Mouse (Mus musculus) myocyte (in vitro differentiated cells): ENCODE results near the gene Xylt1. TPM values are rescaled to one million over a fixed set of nuclear protein-coding genes. Genes with fewer than 3 reads are reported as not detected.

ENCODE experiments used
- H3K27me3 ChIP-seq: one replicate; pipeline ENCODE4 v1.6.1; 2011; ENCODE audit not compliant: control insufficient read depth, insufficient read depth, insufficient read length
- H3K36me3 ChIP-seq: one replicate; pipeline ENCODE4 v1.6.1; 2011; ENCODE audit not compliant: control insufficient read depth, insufficient read depth
- H3K4me2 ChIP-seq: one replicate; pipeline ENCODE4 v1.6.1; 2011; ENCODE audit warnings: low read depth, control low read depth
- H3K4me3 ChIP-seq: one replicate; pipeline ENCODE4 v1.5.1; 2011; ENCODE audit warnings: mild to moderate bottlenecking, control low read depth, moderate library complexity
- H3K79me2 ChIP-seq: one replicate; pipeline ENCODE4 v1.6.1; 2011; ENCODE audit not compliant: control insufficient read depth, insufficient read depth
- H3ac ChIP-seq: one replicate; pipeline ENCODE4 v1.6.1; 2011; ENCODE audit not compliant: control insufficient read depth, insufficient read length
- CEBPB ChIP-seq: IDR thresholded peaks from 2 replicates; pipeline ENCODE4 v1.6.1; 2011; ENCODE audit warnings: mild to moderate bottlenecking, moderate library complexity; ENCODE audit not compliant: poor library complexity, insufficient read depth, severe bottlenecking
- E2F4 ChIP-seq: IDR thresholded peaks from one replicate; pipeline ENCODE4 v1.6.1; 2011; ENCODE audit warnings: mild to moderate bottlenecking, control low read depth, moderate library complexity; ENCODE audit not compliant: insufficient read depth
- MAX ChIP-seq: IDR thresholded peaks from one replicate; pipeline ENCODE4 v1.6.1; 2011; ENCODE audit warnings: low read depth, mild to moderate bottlenecking, control low read depth
- MYOD1 ChIP-seq, 3 experiments: IDR thresholded peaks; one replicate each; pipeline ENCODE4 v1.6.1; 2011; ENCODE audit warnings: control low read depth in 2 of 3, low read depth in 2 of 3, mild to moderate bottlenecking in 2 of 3, moderate library complexity in 1 of 3; ENCODE audit not compliant: insufficient read length in 2 of 3, control insufficient read depth in 1 of 3
- MYOG ChIP-seq, 3 experiments: IDR thresholded peaks; one replicate each; pipeline ENCODE4 v1.6.1; 2011; ENCODE audit warnings: control low read depth in 2 of 3, low read depth in 2 of 3, mild to moderate bottlenecking in 2 of 3; ENCODE audit not compliant: insufficient read length in 2 of 3, control insufficient read depth in 1 of 3, insufficient read depth in 1 of 3
- POLR2A ChIP-seq: IDR thresholded peaks from one replicate; pipeline ENCODE4 v1.6.1; 2011; ENCODE audit warnings: low read depth, mild to moderate bottlenecking, control low read depth, moderate library complexity; ENCODE audit not compliant: insufficient read length
- POLR2AphosphoS2 ChIP-seq: IDR thresholded peaks from one replicate; pipeline ENCODE4 v1.6.1; 2011; ENCODE audit warnings: low read depth, control low read depth; ENCODE audit not compliant: insufficient read length
- REST ChIP-seq: IDR thresholded peaks from one replicate; pipeline ENCODE4 v1.6.1; 2011; ENCODE audit warnings: mild to moderate bottlenecking, control low read depth, moderate library complexity; ENCODE audit not compliant: insufficient read depth, insufficient read length
- SRF ChIP-seq: IDR thresholded peaks from one replicate; pipeline ENCODE4 v1.6.1; 2011; ENCODE audit warnings: low read depth; ENCODE audit not compliant: control insufficient read depth, insufficient read length
- TCF12 ChIP-seq: IDR thresholded peaks from one replicate; pipeline ENCODE4 v1.6.1; 2011; ENCODE audit warnings: mild to moderate bottlenecking, control low read depth; ENCODE audit not compliant: poor library complexity, insufficient read depth, severe bottlenecking
- TCF3 ChIP-seq: IDR thresholded peaks from one replicate; pipeline ENCODE4 v1.6.1; 2011; ENCODE audit warnings: low read depth, control low read depth; ENCODE audit not compliant: insufficient read length
- USF1 ChIP-seq: IDR thresholded peaks from one replicate; pipeline ENCODE4 v1.6.1; 2011; ENCODE audit warnings: low read depth, mild to moderate bottlenecking, control low read depth, moderate library complexity
- polyA plus RNA-seq: library from polyadenylated mRNA; unstranded; fragments of >200 nt; fragmentation: generic; extraction: Trizol; gene quantifications from one replicate; pipeline ENCODE4 v1.2.1, GENCODE M21; 2012; ENCODE audit warnings: missing spikeins

Xylt1 gene
- polyA plus RNA-seq, 1 experiment, result not detected

DNA sequence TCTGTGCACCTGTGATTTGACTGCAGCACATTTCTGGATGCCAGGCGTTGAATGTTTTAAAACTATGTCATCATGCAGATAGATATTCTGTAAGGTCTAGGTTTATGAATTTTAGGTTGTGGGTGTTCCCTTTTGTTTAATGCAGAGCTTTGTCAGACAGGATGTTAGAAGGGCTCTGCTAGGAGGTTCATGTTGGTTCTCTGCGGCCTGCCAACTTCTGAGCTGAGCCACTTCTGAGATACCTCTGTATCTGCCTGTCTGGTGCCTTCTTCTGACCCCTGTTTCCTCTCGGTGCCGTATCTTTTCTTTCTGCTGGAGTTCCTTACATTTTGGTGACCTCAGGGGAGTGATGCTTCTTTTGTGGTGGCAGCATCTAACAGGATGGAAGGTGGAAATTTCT is 44.1 kb downstream of the Xylt1 start:
- TF ChIP-seq MYOD1 (IDR thresholded peaks at IDR 0.05; ENCODE audit: control insufficient read depth in 1 of 3, insufficient read length in 2 of 3, low read depth in 2 of 3), result no peak
- TF ChIP-seq USF1, result no peak
- TF ChIP-seq SRF, result no peak
- TF ChIP-seq TCF12, result no peak
- TF ChIP-seq CEBPB, result no peak
- no peak for TF ChIP-seq TCF3
- no peak for TF ChIP-seq MYOG (IDR thresholded peaks at IDR 0.05; ENCODE audit: control insufficient read depth in 1 of 3, insufficient read depth in 1 of 3, insufficient read length in 2 of 3, low read depth in 2 of 3)
- TF ChIP-seq E2F4, result no peak
- no peak for TF ChIP-seq REST
- no peak for TF ChIP-seq POLR2A
- no peak for TF ChIP-seq MAX
- TF ChIP-seq POLR2AphosphoS2, result no peak
- no peak overlapping the region for H3K4me2 ChIP-seq
- H3K27me3 ChIP-seq, result no peaks in the 10 kb centered on the region
- no peaks in the 10 kb centered on the region for H3K79me2 ChIP-seq
- no peak overlapping the region for H3ac ChIP-seq
- no peaks in the 10 kb centered on the region for H3K36me3 ChIP-seq
- H3K4me3 ChIP-seq, result no peak overlapping the region

DNA sequence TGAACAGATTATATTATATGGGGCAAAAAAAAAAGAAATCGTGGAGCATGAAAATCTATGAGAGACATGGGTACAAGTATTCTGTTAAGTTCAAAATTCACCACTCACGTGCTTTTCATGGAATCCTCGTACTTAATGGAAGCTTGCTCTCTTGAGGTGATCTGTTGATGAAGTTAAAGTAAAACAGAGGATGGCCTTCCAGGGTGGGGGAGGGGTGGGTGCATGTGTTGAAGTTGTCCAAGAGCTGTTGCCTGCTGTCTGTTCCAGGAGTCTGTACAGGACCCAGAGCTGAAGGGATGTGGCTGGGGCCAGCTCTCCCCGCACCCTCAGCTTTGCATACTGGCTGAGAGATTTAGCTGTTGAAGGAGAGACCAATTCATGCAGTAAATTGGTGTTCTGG is 45.6 kb downstream of the Xylt1 start:
- H3ac ChIP-seq, result no peak overlapping the region
- no peak overlapping the region for H3K4me2 ChIP-seq
- H3K4me3 ChIP-seq, result no peak overlapping the region
- no peaks in the 10 kb centered on the region for H3K79me2 ChIP-seq
- H3K36me3 ChIP-seq, result no peaks in the 10 kb centered on the region
- no peak for TF ChIP-seq POLR2AphosphoS2
- no peak for TF ChIP-seq TCF3
- no peak for TF ChIP-seq CEBPB
- no peak for TF ChIP-seq REST
- TF ChIP-seq MYOG (IDR thresholded peaks at IDR 0.05; ENCODE audit: control insufficient read depth in 1 of 3, insufficient read depth in 1 of 3, insufficient read length in 2 of 3, low read depth in 2 of 3), result no peak
- no peak for TF ChIP-seq TCF12
- TF ChIP-seq SRF, result no peak
- no peak for TF ChIP-seq MYOD1 (IDR thresholded peaks at IDR 0.05; ENCODE audit: control insufficient read depth in 1 of 3, insufficient read length in 2 of 3, low read depth in 2 of 3)
- no peak for TF ChIP-seq USF1
- TF ChIP-seq POLR2A, result no peak
- TF ChIP-seq E2F4, result no peak
- TF ChIP-seq MAX, result no peak
- no peaks in the 10 kb centered on the region for H3K27me3 ChIP-seq

DNA sequence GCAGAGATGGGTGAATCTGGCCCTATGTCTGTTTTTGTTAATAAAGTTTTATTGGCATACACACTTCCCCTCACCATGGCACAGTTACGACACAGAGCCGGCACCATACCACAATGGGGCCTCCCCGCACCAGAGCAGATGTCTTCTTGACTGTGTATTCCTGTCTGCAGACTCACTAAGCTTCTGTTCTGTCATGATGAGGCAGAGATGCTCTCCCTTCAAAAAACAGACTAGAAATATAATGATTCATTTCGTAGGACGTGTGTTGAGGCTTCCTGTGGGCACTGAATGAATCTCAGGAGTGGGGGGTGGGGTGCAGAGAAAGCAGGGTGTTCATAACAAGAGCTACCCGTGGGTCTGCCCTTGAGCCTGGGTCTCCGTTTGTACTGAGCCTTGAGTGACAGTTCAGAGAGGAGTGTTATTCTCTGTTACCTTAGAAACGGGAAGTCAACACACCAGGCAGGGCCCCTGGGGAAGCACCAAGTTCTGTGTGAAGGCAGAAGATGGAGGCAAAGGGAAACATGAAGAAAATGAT is 48.0 kb downstream of the Xylt1 start:
- TF ChIP-seq MAX (no peak), TCF3 (no peak), POLR2A (no peak), MYOG (IDR thresholded peaks at IDR 0.05; ENCODE audit: control insufficient read depth in 1 of 3, insufficient read depth in 1 of 3, insufficient read length in 2 of 3, low read depth in 2 of 3) (no peak), POLR2AphosphoS2 (no peak), USF1 (no peak), REST (no peak), SRF (no peak), E2F4 (no peak), TCF12 (no peak), CEBPB (no peak), MYOD1 (IDR thresholded peaks at IDR 0.05; ENCODE audit: control insufficient read depth in 1 of 3, insufficient read length in 2 of 3, low read depth in 2 of 3) (no peak)
- H3K36me3 ChIP-seq, result no peaks in the 10 kb centered on the region
- no peak overlapping the region for H3K4me3 ChIP-seq
- no peak overlapping the region for H3ac ChIP-seq
- no peaks in the 10 kb centered on the region for H3K27me3 ChIP-seq
- no peaks in the 10 kb centered on the region for H3K79me2 ChIP-seq
- H3K4me2 ChIP-seq, result no peak overlapping the region

DNA sequence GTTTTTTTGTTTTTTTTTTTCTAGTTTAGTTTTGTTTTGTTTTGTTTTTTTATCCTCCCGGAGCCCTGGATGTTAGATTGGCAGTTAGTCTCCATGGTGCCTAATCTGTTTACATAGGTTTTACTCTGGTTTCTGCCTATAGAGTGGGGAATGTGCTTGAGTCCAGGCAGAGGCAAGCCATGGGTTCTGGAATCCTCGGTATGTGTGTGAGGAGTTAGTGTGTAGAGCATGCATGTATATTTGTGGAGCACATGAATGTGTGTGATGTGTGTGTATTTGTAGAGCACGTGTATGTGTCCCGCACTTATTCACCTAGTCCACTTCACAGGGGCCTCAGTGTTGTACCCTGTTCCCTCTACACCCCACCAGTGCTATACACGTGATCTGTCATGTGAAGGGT is 48.7 kb downstream of the Xylt1 start:
- Histone ChIP-seq H3K4me2 (no peak overlapping the region), H3K4me3 (no peak overlapping the region), H3ac (no peak overlapping the region), H3K79me2 (no peaks in the 10 kb centered on the region), H3K36me3 (no peaks in the 10 kb centered on the region), H3K27me3 (no peaks in the 10 kb centered on the region)
- no peak for TF ChIP-seq CEBPB

DNA sequence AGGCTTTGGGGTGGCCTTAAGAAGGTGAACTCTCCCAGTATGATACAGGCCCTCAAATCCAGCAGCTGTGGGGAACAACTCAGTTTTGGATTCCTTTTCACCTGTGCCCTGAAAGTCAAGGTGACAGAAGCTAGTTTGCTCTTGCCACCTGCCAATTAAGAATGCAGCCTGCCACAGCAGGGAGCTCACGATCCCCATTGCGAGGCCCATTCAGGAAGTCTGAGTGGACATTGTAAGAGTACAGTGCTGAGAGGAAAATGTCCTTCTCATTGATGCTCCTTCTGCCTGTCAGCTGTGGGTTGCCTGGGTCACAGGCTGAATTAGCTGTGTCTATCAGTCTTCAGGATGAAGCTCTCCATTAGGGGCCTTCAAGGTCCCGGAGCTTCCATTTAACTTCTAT is 49.1 kb downstream of the Xylt1 start:
- Histone ChIP-seq H3K4me2 (no peak overlapping the region), H3K79me2 (no peaks in the 10 kb centered on the region), H3K27me3 (no peaks in the 10 kb centered on the region), H3ac (no peak overlapping the region), H3K36me3 (no peaks in the 10 kb centered on the region), H3K4me3 (no peak overlapping the region)
- no peak for TF ChIP-seq E2F4
- TF ChIP-seq TCF3, result no peak
- no peak for TF ChIP-seq POLR2AphosphoS2
- TF ChIP-seq MYOG (IDR thresholded peaks at IDR 0.05; ENCODE audit: control insufficient read depth in 1 of 3, insufficient read depth in 1 of 3, insufficient read length in 2 of 3, low read depth in 2 of 3), result no peak
